Mouse (Mus musculus) testis, postnatal 14 days (tissue): ENCODE measurements around the gene Smbd1.

ENCODE experiments used
- DNase-seq: peaks from one replicate; pipeline ENCODE4 v3.0.0; 2021; ENCODE audit warnings: low spot score

The Smbd1 gene

GRCm38 (mm10) chr16:32813362-32813761, 3.1 kb upstream of the Smbd1 start:
- no peak for DNase-seq

GRCm38 (mm10) chr16:32812888-32813361, 2.6 kb upstream of the Smbd1 start:
- peak; percentile 81 for DNase-seq

GRCm38 (mm10) chr16:32807408-32808185, 2.7 kb downstream of the Smbd1 start:
- no peak for DNase-seq

GRCm38 (mm10) chr16:32805151-32805550, 5.1 kb downstream of the Smbd1 start:
- DNase-seq: no peak

GRCm38 (mm10) chr16:32803901-32804300, 6.4 kb downstream of the Smbd1 start:
- DNase-seq: no peak

- DNase-seq: no peak
Measured at GRCm38 (mm10) chr16:32803252-32803853, 6.9 kb downstream of the Smbd1 start.

- no peak for DNase-seq
Measured at GRCm38 (mm10) chr16:32797426-32797689, 12.9 kb downstream of the Smbd1 start, which contains the start of gene Muc20. Muc20 (minus strand) TSS chr16:32797435.

- no peak for DNase-seq
Measured at GRCm38 (mm10) chr16:32796676-32797425, 13.4 kb downstream of the Smbd1 start.

- no peak for DNase-seq
Measured at GRCm38 (mm10) chr16:32795177-32795576, 15.1 kb downstream of the Smbd1 start.

GRCm38 (mm10) chr16:32790056-32790455, 20.2 kb downstream of the Smbd1 start:
- no peak for DNase-seq

- DNase-seq: peak; percentile 74
Measured at GRCm38 (mm10) chr16:32784840-32785239, 25.4 kb downstream of the Smbd1 start.

- DNase-seq: no peak
Measured at GRCm38 (mm10) chr16:32783324-32784062, 26.8 kb downstream of the Smbd1 start.

- DNase-seq: no peak
Measured at GRCm38 (mm10) chr16:32778956-32779355, 31.3 kb downstream of the Smbd1 start.

- DNase-seq: no peak
Measured at GRCm38 (mm10) chr16:32776676-32777075, 33.6 kb downstream of the Smbd1 start.

GRCm38 (mm10) chr16:32766904-32767303, 43.4 kb downstream of the Smbd1 start:
- no peak for DNase-seq

- no peak for DNase-seq
Measured at GRCm38 (mm10) chr16:32764961-32765360, 45.3 kb downstream of the Smbd1 start.

GRCm38 (mm10) chr16:32764550-32764949, 45.7 kb downstream of the Smbd1 start:
- no peak for DNase-seq
